Mouse (Mus musculus) megakaryocyte, embryonic 14.5 days (primary cell): Measurements from ENCODE around the gene Atp5d.

Source experiments
- FLI1 ChIP-seq: IDR thresholded peaks from 2 replicates; pipeline ENCODE4 v1.6.1; 2012; ENCODE audit warnings: low read length, inconsistent platforms, mixed read lengths
- GATA1 ChIP-seq: IDR thresholded peaks from 3 replicates; pipeline ENCODE4 v1.6.1; 2012; ENCODE audit warnings: mixed read lengths, low read length, inconsistent platforms, borderline replicate concordance

- TF ChIP-seq GATA1 (no peak), FLI1 (no peak)
Observed at GRCm38 (mm10) chr10:80131316-80131951, 7.0 kb upstream of the Atp5d start.
